Mouse (Mus musculus) fibroblast of lung, adult 2 months (primary cell): ENCODE results near the gene Snu13.
A peak's percentile ranks its signal among the peaks of the same experiment; 100 is the strongest.

Experiments used
- DNase-seq: peaks from one replicate; pipeline ENCODE4 v3.0.0-alpha.2; 2011; ENCODE audit warnings: low read depth

Gene Snu13

DNA sequence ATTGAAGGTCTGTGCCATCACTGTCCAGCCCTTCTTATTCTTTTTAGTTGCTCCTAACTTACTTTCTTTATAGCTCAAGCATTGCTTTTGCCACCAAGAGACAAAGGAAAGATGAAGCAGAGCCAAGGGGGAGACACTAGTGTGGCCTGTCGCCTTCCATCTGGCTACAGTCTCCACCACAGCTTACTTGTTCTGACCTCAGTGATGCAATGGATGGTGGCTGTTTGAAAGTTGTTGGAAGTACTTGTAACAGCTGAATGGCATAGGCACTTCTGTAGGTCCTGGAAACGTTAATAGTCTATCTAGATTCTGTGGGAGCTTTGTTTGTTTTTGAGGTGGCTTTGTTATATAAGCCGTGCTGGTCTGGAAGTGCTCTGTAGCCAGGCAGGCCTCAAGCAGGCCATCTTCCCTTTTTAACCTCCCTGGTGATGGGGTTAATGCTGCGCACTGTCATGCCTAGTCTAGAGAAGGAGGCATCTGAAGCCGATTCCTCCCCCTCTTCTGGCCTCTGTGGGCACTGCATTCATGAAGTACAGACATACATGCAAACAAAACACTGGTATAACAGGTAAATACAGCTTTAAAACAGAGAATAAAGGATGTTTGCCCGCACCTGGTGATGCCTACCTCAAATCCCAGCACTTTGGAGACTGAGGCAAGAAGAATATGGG lies 23.3 kb downstream of the Snu13 start:
- no peak for DNase-seq

DNA sequence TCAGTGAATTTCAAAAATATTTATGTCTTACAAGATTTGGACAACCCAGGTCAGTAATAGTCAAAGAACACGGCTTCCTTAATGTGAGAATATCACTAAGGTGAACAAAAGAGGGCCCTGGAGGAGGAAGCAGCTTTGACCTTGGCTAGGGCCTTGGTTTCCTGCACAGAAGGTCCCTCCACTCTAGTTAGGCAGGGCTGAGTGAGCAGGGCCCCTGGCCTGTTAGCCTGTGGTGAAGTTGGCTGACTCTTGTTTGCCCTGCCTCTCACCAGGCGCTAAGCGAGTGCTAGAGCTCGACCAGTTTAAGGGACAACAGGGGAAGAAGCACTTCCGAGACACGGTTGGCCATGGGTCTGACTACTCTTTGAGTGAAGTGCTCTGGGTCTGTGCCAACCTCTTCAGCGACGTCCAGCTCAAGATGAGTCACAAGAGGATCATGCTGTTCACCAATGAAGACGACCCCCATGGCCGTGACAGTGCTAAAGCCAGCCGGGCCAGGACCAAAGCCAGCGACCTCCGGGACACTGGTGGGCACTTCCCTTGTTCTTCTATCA lies 24.8 kb downstream of the Snu13 start:
- no peak for DNase-seq

DNA sequence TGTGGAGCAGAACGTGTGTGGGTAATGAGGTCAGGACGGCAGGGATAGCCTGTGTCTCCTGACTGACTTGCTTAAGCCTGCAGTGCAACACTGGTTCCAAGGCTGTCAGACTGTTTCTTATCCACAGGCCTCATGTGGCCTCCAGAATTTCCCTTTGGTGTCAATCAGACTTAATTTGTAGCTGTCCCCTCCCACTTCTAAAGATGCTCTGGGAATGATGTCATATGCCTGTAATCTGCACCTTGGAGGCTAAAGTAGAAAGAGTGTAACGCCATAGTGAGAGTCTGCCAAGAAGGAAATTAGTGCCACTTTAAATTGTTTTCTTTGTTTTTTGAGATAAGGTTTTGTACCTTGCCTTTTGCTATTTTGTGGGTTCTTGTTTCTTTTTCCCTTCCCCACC lies 28.1 kb downstream of the Snu13 start:
- no peak for DNase-seq

DNA sequence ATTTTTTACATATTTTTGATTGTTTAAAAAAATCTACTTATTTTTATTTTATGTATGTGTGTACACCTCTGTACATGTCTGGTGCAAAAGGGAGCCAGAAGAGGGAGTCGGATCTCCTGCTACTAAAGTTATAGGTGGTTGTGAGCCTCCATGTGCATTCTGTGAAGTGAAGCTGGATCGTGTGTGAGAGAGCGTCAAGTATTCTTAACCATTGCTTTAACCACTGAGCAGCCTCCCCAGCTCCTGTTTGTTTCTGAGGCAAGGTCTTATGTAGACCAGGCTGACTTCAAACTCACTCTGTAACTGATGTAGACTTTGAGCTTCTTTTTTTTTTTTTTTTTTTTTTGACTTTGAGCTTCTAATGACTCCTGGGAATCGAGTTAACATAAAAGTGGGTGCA lies 29.9 kb downstream of the Snu13 start:
- no peak for DNase-seq

DNA sequence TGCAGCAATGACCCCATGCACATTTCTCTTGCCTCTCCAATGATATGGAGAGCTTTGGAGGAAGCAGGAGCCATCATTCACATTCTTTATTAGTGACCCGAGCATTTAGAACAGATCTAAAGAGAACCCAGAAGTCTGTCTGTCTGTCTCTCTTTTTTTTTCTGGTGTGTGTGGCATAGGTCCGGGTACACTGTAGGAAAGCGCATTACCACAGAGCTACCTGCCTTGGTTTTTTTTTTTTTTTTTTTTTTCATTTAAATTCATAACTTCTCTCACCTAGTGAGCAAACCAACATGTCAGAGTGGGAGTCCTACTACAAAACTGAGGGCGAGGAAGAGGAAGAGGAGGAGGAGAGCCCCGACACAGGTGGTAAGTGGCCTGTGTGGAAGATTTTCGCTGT lies 30.6 kb downstream of the Snu13 start:
- no peak for DNase-seq

DNA sequence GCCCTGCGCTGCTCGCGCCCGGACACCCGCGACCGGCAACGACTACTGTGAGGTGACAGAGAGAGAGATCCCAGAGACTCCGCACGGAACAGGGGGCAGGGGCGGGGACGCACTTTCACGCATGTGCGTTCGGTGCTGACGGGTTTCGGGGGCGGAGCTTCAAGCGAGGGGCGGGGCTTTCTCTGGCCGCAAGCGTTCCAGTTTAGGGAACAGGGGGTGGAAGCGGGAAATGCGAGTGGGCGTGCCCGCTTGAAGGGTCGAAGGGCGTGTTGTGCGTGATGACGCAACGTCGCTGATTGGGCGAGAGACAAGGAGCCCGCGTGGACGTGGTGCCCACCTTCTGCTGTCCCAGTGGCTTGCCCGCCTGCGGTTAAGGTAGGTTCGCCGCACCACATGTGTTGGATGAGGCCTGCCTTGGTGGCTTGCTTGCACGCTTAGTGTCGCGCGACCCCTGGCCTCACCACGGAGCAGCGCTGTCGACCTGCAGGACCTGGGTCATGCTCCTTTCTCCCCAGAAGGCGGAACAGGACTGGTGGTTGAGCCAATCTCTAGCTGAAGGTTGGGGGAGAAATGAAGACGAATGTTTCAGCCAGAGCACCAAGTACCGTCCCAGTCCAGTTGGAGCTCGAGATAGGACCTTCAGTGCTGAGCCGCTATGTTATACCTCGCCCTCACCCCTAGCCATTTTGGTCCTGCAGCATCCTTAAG lies 31.1 kb downstream of the Snu13 start:
- DNase-seq: peak; percentile 96

DNA sequence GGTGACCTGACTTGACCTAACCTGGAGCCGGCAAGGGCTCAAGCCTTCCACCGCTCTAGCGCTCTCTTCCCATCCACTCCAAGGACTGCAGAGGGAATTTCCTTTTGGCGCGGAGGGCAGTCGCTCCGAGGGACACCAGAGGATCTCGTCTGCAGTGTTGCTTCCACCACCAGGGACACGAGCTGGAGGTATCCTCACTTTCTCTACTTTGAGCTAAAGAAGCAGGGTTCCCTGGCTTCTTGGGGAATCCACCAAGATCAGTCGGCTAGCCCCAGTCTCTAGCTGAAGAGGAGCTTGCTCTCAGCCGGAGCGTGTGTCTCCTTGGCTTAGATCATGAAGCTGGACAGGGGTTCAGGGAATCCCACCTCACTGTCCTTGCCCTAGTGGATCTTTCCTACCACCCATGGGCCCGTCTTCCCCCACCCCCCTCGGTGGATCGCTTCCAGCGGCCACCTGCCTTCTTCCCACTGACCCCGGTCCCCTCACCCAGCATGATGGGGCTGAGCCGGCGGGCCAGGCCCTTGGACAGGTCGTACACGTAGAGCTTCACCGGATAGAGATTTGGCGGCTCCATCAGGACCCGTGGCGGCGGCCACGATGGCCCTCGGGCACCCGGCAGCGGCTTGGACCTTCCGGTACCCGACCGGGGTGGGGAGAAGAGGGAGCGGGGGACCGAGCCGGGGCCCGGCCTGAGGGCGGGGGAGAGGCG lies 31.9 kb downstream of the Snu13 start:
- no peak for DNase-seq

DNA sequence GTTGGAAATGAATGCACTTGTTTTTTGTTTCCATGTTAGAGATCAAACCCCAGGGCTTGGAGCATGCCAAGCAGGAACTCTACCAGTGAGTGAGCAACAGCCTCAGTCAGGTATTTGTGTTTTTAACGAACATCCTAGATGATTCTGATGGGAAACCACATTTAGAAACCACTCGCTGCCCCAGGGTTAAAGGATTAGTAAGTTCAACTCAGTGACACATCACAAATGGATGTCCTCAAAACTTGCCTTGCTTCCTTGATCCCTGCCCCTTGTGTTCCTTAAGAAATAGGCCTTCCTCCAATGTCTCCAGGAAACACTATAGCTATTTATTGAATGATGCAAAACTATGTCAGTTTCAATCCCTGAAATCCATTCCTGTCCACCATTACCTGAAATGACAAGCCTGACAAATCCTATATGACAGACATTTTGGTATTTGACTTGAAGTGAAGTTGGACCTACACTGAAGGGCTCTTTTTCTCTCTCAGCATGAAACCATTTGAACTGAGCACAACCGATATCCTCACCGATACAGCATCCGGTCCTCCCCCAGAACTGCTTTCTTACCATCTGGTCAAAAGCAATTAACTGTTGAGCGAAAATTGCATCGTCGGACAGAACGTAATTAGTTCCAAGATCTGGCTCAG lies 32.5 kb downstream of the Snu13 start:
- DNase-seq: no peak

DNA sequence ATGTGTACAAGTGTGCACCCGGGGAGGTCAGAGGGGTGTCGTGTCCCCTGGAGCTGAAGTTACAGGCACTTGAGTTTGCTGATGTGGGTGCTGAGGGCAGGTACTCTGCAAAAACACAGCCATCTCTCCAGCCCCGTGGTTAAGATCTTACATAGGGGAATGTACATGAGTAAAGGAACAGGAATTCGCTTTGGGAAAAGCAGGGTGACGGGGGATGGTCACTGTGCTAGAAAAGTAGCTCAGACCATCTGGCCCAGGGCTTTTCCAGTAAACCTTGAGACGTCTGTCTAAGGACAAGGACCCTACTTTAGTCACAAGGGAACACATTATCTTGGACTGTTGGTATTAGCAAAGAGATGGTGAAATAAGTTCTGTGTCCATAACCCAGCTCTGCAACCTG lies 35.5 kb downstream of the Snu13 start:
- no peak for DNase-seq

DNA sequence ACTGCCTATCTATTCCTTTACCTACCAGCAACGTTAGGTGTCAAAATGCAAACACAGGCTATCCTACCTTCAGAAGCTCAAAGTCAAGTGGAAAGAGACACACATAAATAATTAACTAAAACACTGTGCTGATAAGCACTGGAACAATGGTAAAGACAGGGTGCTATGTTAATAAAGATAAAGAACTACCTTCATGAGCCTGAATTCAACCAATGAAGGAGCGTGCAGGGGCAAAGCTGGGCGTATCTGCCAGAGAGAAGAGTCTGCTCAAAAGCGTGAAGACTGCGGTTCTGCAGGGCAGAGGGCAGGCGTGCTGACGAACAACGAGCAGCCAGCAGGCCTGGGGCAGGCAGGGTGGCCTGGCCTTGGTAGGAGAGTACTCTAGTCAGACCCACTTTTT lies 43.1 kb downstream of the Snu13 start:
- no peak for DNase-seq

DNA sequence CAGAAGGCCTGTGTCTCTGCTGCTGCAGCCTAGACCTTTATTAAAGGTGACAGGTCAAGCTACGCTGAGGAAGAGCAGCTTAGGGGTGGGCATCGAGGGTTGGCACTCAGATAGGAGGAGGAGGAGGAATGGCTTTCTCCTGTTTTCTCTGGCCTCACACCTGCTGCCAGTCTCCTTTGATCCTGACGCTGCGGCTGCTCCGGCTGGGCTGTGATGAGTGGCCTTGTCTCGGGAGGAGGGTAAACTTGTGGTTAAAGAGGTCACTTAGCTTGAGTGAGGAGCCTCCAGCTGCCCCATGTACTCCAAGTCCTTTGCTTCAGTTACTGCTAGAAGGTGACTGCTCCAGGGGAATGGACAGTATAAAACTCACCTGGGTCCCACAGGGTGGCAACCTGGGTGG lies 53.4 kb downstream of the Snu13 start:
- no peak for DNase-seq

DNA sequence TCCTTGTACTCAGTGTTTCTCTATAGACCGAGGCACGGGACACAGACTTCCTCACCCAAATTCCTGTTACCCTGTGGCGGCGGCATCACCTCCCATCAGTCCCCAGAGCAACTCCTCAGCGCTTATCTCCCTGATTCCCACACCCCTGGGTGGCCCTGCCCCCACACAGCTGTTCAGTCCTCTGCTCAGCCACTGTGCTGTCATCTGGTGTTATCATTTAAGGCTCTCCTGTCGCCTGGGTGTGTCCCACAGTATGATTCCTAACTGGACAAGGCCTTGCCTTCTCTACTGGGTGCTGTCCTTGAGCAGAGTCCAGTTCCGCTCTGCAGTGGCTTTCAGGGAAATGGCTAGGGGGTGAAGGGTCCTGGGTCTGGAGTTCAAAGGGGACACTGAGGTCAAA lies 56.8 kb downstream of the Snu13 start:
- no peak for DNase-seq
